Mouse (Mus musculus) midbrain, embryonic 16.5 days (tissue): ENCODE data around the gene Clasrp. TPM values are rescaled to one million over a fixed set of nuclear protein-coding genes. Genes with fewer than 3 reads are reported as not detected.
"Not testable (repeated sequence)": the region's sequence is repeated elsewhere in the genome, so short reads cannot be mapped to it uniquely, and the experiment has no call there.

Experiments used
- ATAC-seq: fragments of 200-750 bp; cut with Nextera tagmentation; 2 replicates; pipeline ENCODE4 v1.8.0; 2017; ENCODE audit warnings: moderate TSS enrichment
- H3K27ac ChIP-seq: fragments of 300-500 bp; sonication (generic); 2 replicates; pipeline ENCODE4 v1.5.1; 2014; ENCODE audit warnings: mild to moderate bottlenecking, low read length, mixed read lengths
- H3K27me3 ChIP-seq: fragments of 300-500 bp; sonication (generic); 2 replicates; pipeline ENCODE4 v1.6.1; 2014; ENCODE audit warnings: low read depth, low read length, mixed read lengths; ENCODE audit not compliant: control insufficient read depth, insufficient read depth
- H3K36me3 ChIP-seq: fragments of 300-500 bp; sonication (generic); 2 replicates; pipeline ENCODE4 v1.6.1; 2014; ENCODE audit warnings: mild to moderate bottlenecking, low read length, moderate library complexity, mixed read lengths; ENCODE audit not compliant: control insufficient read depth, insufficient read depth
- H3K4me1 ChIP-seq: fragments of 300-500 bp; sonication (generic); 2 replicates; pipeline ENCODE4 v1.6.1; 2014; ENCODE audit warnings: mild to moderate bottlenecking, low read length, mixed read lengths; ENCODE audit not compliant: control insufficient read depth, insufficient read depth
- H3K4me2 ChIP-seq: fragments of 300-500 bp; sonication (generic); 2 replicates; pipeline ENCODE4 v1.6.1; 2014; ENCODE audit warnings: mild to moderate bottlenecking, low read length, mixed read lengths
- H3K4me3 ChIP-seq: fragments of 300-500 bp; sonication (generic); 2 replicates; pipeline ENCODE4 v1.5.1; 2014; ENCODE audit warnings: low read depth, mild to moderate bottlenecking, low read length, moderate library complexity, mixed read lengths
- H3K9ac ChIP-seq: fragments of 300-500 bp; sonication (generic); 2 replicates; pipeline ENCODE4 v1.6.1; 2014; ENCODE audit warnings: low read depth, low read length, mixed read lengths
- H3K9me3 ChIP-seq: fragments of 300-500 bp; sonication (generic); replicated peaks from 2 replicates; pipeline ENCODE4 v1.6.1; 2014; ENCODE audit warnings: mild to moderate bottlenecking, low read length, mixed read lengths; ENCODE audit not compliant: control insufficient read depth, poor library complexity, severe bottlenecking
- WGBS: fragments of 180-500 bp; shearing (Covaris S2); extraction: QIAGEN DNeasy Blood & Tissue Kit; methylation state at CpG from one replicate; pipeline ENCODE4 v1.1.7; 2014; 5-methylcytosine and 5-hydroxymethylcytosine counted together
- polyA plus RNA-seq: library from polyadenylated mRNA; unstranded; fragments of >200 nt; fragmentation: Nextera tagmentation; extraction: Ambion mirVana; gene quantifications from 2 replicates; pipeline ENCODE4 v1.2.1, GENCODE M21; 2015

The Clasrp gene
- polyA plus RNA-seq, 1 experiment from 2014 or later: 58.6 TPM

- peak; percentile 82 for ATAC-seq
These were observed 14.9 kb upstream of the Clasrp start for GRCm38 (mm10) chr7:19619004-19619801.

DNA sequence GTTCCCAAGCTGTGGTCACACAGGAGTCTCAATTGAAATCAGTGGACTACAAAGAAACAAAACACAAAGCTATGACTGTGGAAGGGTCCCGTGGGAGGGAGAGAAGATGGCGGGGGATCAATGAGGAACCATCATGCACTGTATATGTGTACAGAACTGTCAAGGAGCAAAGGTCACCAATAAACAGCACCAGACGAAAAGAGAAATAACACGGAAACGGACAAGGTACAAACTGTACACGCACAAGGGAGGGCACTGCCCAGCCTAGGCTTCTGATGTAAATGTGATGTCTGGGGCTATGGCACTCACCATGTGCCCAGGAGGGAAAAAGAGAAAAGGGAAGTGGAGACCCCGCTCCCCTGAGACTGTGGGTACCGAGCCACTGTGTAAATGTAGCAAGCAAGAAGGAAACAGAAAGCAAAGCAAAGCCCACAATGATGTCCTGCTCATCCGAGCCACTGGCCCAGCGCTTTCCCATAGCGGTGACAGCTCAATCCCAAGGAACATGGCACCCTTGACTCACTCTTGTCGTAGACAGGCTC lies 10.8 kb upstream of the Clasrp start:
- ATAC-seq: no peak
- H3K27ac ChIP-seq: no peak overlapping the region
- H3K4me1 ChIP-seq: peaks cover 3% of the 10 kb centered on the region; the same call in 1 of the 2 replicates
- no peak overlapping the region for H3K4me2 ChIP-seq
- no peaks in the 10 kb centered on the region for H3K9me3 ChIP-seq
- H3K27me3 ChIP-seq: no peaks in the 10 kb centered on the region
- no peaks in the 10 kb centered on the region for H3K36me3 ChIP-seq
- no peak overlapping the region for H3K4me3 ChIP-seq
- 91% methylated on average over 12 of the region's 12 CpGs for WGBS
- no peak overlapping the region for H3K9ac ChIP-seq

More at GRCm38 (mm10) chr7:19619004-19619801, 14.9 kb upstream of the Clasrp start:
- peak overlapping the region; percentile 36 for H3K4me3 ChIP-seq
- peaks cover 3% of the 10 kb centered on the region; the same call in 1 of the 2 replicates for H3K4me1 ChIP-seq
- peak overlapping the region; percentile 63 for H3K9ac ChIP-seq
- WGBS: 5% methylated on average over 35 of the region's 35 CpGs
- peak overlapping the region; percentile 43 for H3K27ac ChIP-seq
- peak overlapping the region; percentile 54 for H3K4me2 ChIP-seq
- H3K27me3 ChIP-seq: no peaks in the 10 kb centered on the region
- no peaks in the 10 kb centered on the region for H3K9me3 ChIP-seq
- no peaks in the 10 kb centered on the region for H3K36me3 ChIP-seq

- 77% methylated on average over 5 of the region's 5 CpGs for WGBS
- H3K4me2 ChIP-seq: no peak overlapping the region
- no peaks in the 10 kb centered on the region for H3K36me3 ChIP-seq
- H3K27ac ChIP-seq: no peak overlapping the region
- no peaks in the 10 kb centered on the region for H3K27me3 ChIP-seq
- H3K9me3 ChIP-seq: no peaks in the 10 kb centered on the region
- H3K9ac ChIP-seq: no peak overlapping the region
- H3K4me1 ChIP-seq: no peaks in the 10 kb centered on the region
- H3K4me3 ChIP-seq: no peak overlapping the region
- no peak for ATAC-seq
These were observed 6.7 kb upstream of the Clasrp start for GRCm38 (mm10) chr7:19610969-19611368.

GRCm38 (mm10) chr7:19609641-19610332 lies 5.5 kb upstream of the Clasrp start:
- Histone ChIP-seq H3K27ac (no peak overlapping the region), H3K4me2 (no peak overlapping the region), H3K36me3 (no peaks in the 10 kb centered on the region), H3K9ac (no peak overlapping the region), H3K27me3 (no peaks in the 10 kb centered on the region), H3K9me3 (no peaks in the 10 kb centered on the region), H3K4me1 (no peaks in the 10 kb centered on the region), H3K4me3 (no peak overlapping the region)
- no peak for ATAC-seq
- 92% methylated on average over 12 of the region's 12 CpGs for WGBS

- Histone ChIP-seq H3K4me1 (peaks cover 13% of the 10 kb centered on the region), H3K27me3 (no peaks in the 10 kb centered on the region), H3K9ac (no peak overlapping the region), H3K9me3 (no peaks in the 10 kb centered on the region), H3K4me3 (no peak overlapping the region), H3K4me2 (no peak overlapping the region), H3K27ac (no peak overlapping the region), H3K36me3 (no peaks in the 10 kb centered on the region)
- no peak for ATAC-seq
- whole genome bisulfite sequencing: 76% methylated on average over 5 of the region's 5 CpGs
These were observed 3.0 kb upstream of the Clasrp start for GRCm38 (mm10) chr7:19607291-19607690.

DNA sequence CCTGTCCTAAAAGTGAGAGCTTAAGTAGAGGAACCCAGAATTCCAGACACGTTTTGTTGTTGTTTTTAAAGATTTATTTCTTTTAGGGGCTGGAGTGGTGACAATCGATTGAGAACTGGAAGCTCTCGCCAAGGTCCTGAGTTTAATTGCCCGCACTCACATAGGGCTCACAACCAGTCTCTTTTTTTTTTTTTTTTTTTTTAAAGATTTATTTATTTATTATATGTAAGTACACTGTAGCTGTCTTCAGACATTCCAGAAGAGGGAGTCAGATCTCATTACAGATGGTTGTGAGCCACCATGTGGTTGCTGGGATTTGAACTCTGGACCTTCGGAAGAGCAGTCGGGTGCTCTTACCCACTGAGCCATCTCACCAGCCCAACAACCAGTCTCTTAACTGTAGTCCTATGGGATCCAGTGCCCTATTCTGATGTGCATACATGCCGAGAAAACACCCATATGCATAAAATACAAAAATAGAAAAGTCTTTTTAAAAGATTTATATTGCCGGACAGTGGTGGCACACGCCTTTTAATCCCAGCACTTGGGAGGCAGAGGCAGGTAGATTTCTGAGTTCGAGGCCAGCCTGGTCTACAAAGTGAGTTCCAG lies 424 bp upstream of the Clasrp start:
- Histone ChIP-seq H3K4me1 (peaks cover 27% of the 10 kb centered on the region), H3K9ac (peak overlapping the region; percentile 95; the same call in 1 of the 2 replicates), H3K27ac (peak overlapping the region; percentile 75), H3K4me2 (peak overlapping the region; percentile 66), H3K4me3 (peak overlapping the region; percentile 80)
- ATAC-seq: peak; percentile 37; the same call in 1 of the 2 replicates
- WGBS: 62% methylated on average over 10 of the region's 10 CpGs
- not testable (repeated sequence) for H3K36me3 ChIP-seq, H3K9me3 ChIP-seq, H3K27me3 ChIP-seq

DNA sequence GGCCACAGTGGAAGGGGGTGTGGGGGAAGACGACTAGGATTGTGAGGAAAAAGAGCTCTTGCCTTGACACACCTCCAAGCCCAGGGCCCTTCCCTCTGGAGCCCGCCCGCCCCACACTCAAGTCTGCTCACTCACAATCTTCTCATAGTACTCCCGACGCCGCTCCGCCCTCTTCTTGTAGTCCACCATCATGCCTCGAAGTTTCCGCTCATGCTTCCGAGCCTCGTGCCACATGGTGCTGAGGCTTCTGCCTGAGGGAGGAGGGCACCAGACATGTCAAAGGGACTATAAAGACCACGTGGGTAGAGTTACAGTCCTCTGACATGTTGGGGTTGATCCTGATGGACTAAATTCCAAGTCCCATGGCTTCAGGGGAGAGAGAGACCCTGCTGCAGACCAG lies 1.2 kb downstream of the Clasrp start:
- peak overlapping the region; percentile 66 for H3K4me2 ChIP-seq
- no peak for ATAC-seq

DNA sequence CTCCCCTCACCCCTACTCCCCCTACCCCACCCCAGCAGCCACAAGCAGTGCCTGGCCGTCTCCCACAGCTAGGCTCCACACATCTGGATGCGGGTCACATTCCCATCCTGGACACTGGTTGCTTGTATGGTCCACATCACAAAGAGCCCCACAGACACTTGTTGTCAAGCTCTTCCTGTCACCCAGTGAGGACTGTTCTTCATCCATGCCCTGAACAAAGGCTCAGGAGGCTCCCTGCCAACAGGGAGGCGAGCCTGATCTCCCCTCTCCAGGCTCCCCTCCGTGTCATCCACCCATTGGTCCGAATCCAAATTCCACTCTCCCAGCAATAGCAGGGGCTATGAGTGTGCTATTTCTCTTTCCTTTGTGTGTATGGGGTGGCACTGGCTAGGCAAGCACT lies 3.7 kb downstream of the Clasrp start:
- 53% methylated on average over 5 of the region's 5 CpGs for WGBS
- H3K27ac ChIP-seq: peak overlapping the region; percentile 60; the same call in 1 of the 2 replicates
- peaks cover 7% of the 10 kb centered on the region for H3K36me3 ChIP-seq
- no peaks in the 10 kb centered on the region for H3K27me3 ChIP-seq
- H3K9me3 ChIP-seq: no peaks in the 10 kb centered on the region
- H3K4me2 ChIP-seq: no peak overlapping the region
- ATAC-seq: peak; percentile 57
- peaks cover 27% of the 10 kb centered on the region for H3K4me1 ChIP-seq
- H3K4me3 ChIP-seq: no peak overlapping the region
- no peak overlapping the region for H3K9ac ChIP-seq

More for the DNA sequence above, 1.2 kb downstream of the Clasrp start:
- no peak overlapping the region for H3K27ac ChIP-seq
- no peaks in the 10 kb centered on the region for H3K27me3 ChIP-seq
- peaks cover 27% of the 10 kb centered on the region for H3K4me1 ChIP-seq
- no peaks in the 10 kb centered on the region for H3K9me3 ChIP-seq
- H3K36me3 ChIP-seq: peaks cover 7% of the 10 kb centered on the region
- no peak overlapping the region for H3K9ac ChIP-seq
- WGBS: 90% methylated on average over 12 of the region's 12 CpGs
- peak overlapping the region; percentile 80 for H3K4me3 ChIP-seq
